Mouse (Mus musculus): ENCODE measurements around the gene H2al1c.
"Not testable (repeated sequence)": the region's sequence is repeated elsewhere in the genome, so short reads cannot be mapped to it uniquely, and the experiment has no call there.

Gene H2al1c

DNA sequence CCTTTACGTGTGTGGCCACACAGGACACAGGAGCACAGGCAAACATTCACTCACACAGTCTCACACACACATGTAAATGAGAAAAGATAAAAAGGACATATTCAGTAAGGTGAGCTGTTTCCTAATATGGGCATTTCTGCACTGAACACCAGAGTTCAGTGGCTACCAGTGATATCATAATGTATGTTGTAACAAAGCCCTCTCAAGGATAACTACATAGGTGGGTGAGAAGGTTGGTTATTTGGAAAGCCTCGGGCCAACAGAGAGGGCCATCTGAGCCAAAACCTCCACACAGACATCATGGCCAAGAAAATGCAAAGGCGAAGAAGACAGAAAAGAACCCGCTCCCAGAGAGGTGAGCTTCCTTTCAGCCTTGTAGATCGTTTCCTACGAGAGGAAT, at the start of gene H2al1c:
Gene H2al1c (plus strand): TSS at position 301 of the 400 bp plus-strand sequence.
- not testable (repeated sequence) for DNase-seq (ENCODE audit: low spot score)

GRCm38 (mm10) chrX:11264918-11265317, 40.5 kb upstream of the H2al1c start:
- DNase-seq (ENCODE audit: low spot score), result no peak

DNA sequence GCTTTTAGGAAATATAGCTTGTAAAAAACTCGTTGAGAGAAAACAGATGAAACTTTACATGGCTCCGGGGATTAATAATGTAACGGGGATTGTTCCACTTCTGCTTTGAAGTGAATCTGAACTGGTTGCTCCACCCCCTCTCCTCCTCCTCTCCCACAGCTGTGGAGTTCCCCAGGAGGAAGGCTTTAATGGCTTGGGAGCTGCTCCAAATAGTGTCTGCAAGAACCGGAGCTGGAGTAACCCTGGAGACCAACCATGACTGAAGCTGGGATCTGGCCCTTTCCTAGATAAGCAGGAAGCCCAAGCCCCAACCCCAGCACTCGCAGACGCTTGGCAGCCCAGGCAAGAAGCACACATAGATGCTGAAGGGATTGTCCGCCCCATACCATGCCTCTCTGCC, 37.7 kb upstream of the H2al1c start:
- peak; percentile 24 for DNase-seq (ENCODE audit: low spot score)

GRCm38 (mm10) chrX:11269074-11269473, 36.4 kb upstream of the H2al1c start:
- no peak for DNase-seq (ENCODE audit: low spot score)

DNA sequence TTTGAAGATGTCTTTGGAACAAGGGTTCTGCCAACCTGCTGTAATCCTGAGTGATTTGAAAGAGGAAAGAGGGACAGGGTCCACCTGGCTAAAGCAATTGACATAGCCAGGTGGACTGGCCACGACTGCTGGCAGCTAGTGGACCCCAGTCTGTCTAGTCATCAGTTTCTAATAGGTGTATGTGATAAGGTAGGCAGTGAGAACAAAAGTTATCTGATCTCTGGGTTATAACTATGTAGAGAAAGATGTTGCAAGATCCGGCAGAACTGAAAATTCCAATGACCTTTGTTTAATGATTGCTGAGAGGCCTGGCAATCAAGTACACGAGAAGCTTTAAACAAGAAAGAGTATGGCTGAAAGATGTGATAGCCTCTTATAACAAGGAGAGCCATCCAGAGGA, 32.3 kb upstream of the H2al1c start:
- no peak for DNase-seq (ENCODE audit: low spot score)

GRCm38 (mm10) chrX:11277083-11277482, 28.4 kb upstream of the H2al1c start:
- peak; percentile 4 for DNase-seq (ENCODE audit: low spot score)

DNA sequence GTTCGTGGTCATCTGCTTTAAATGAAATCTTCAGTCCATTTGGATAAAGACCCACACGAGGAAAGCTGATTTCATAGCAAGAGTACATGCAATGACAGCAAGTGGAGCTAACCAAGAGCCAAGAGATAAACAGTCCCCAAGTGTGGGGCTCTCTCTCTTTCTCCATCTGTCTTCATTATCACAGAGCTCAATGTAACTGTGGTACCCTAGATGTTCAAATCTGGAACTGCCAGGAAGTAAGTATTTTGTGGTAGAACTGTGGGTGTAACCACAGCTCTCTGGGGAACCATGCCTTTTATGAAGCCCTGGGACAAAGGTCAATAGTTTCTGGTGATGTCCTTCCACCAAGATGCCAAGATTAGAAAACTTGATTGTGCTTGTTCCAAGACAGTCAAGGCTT, 24.7 kb upstream of the H2al1c start:
- DNase-seq (ENCODE audit: low spot score), result no peak

DNA sequence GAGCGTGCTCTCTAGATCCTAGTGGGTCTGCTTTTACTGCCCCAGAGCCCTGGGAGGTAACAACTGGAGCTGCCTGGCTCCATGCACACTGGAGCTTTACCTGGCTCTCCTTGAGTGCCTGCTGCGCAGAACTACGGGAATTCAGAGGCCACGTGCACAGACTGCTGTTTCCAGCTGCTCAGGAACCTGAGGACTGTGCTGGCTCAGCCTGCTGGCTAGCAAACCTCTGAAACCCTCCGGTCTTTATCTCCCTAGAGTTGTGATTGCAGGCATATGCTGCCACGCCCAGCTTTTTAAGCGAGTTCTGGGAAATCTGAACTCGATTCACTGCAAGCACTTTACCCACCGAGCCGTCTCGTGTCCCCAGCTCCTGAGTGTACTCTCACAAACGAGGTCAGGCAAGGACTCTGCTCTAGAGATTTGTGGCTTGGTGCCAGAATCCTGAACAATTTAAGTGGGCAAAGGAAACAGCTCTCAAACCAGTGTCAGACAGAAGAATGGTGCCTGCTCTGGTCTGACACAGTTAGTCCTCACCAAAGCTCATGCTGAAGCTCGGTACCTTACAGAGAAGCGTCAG, 17.1 kb upstream of the H2al1c start:
- DNase-seq (ENCODE audit: low spot score), result no peak

DNA sequence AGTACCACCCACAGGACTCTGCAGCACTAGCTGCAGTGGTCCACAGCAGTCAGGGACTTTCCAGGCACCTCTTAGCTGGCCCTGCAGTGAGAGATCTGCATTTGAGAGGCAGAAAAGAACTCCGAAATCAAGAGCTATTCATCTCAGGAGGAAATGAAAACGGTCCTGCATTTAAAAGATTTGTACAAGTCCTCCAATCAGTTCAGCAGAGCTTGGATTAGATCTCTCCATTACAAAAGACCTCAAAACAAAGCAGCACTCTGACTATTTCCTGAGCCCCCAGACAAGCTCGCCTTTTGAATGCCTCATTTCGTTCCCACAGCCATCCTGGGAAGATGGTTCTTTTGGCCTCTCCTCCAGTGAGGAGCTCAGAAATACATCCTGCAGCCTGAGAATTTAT, 16.2 kb upstream of the H2al1c start:
- no peak for DNase-seq (ENCODE audit: low spot score)

GRCm38 (mm10) chrX:11298957-11299356, 6.5 kb upstream of the H2al1c start, which contains the start of gene H2al1a:
Gene H2al1a (plus strand): TSS chrX:11299257.
- not testable (repeated sequence) for DNase-seq (ENCODE audit: low spot score)

DNA sequence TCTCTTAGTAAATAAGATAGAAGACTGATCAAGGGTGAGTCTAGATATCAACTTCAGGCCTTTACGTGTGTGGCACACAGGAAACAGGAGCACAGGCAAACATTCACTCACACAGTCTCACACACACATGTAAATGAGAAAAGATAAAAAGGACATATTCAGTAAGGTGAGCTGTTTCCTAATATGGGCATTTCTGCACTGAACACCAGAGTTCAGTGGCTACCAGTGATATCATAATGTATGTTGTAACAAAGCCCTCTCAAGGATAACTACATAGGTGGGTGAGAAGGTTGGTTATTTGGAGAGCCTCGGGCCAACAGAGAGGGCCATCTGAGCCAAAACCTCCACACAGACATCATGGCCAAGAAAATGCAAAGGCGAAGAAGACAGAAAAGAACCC, 3.3 kb upstream of the H2al1c start, which contains the start of gene H2al1b:
Gene H2al1b (plus strand): TSS at position 301 of the 400 bp plus-strand sequence.
- DNase-seq (ENCODE audit: low spot score), result not testable (repeated sequence)

- DNase-seq (ENCODE audit: low spot score), result not testable (repeated sequence)
These were observed 3.1 kb downstream of the H2al1c start, which contains the start of gene H2al1d for GRCm38 (mm10) chrX:11308524-11308923. Gene H2al1d (plus strand): TSS chrX:11308824.

GRCm38 (mm10) chrX:11311634-11312033, 6.2 kb downstream of the H2al1c start, which contains the start of gene H2al1e:
Gene H2al1e (plus strand): TSS chrX:11311934.
- not testable (repeated sequence) for DNase-seq (ENCODE audit: low spot score)

- DNase-seq (ENCODE audit: low spot score), result not testable (repeated sequence)
These were observed 9.4 kb downstream of the H2al1c start, which contains the start of gene H2al1f for GRCm38 (mm10) chrX:11314858-11315257. Gene H2al1f (plus strand): TSS chrX:11315158.

DNA sequence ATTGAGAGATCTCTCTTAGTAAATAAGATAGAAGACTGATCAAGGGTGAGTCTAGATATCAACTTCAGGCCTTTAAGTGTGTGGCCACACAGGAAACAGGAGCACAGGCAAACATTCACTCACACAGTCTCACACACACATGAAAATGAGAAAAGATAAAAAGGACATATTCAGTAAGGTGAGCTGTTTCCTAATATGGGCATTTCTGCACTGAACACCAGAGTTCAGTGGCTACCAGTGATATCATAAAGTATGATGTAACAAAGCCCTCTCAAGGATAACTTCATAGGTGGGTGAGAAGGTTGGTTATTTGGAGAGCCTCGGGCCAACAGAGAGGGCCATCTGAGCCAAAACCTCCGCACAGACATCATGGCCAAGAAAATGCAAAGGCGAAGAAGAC, 12.5 kb downstream of the H2al1c start, which contains the start of gene H2al1g:
Gene H2al1g (plus strand): TSS at position 301 of the 400 bp plus-strand sequence.
- DNase-seq (ENCODE audit: low spot score), result not testable (repeated sequence)

GRCm38 (mm10) chrX:11321192-11321591, 15.7 kb downstream of the H2al1c start, which contains the start of gene H2al1h:
Gene H2al1h (plus strand): TSS chrX:11321492.
- not testable (repeated sequence) for DNase-seq (ENCODE audit: low spot score)

- DNase-seq (ENCODE audit: low spot score), result not testable (repeated sequence)
These were observed 18.9 kb downstream of the H2al1c start, which contains the start of gene H2al1i for GRCm38 (mm10) chrX:11324359-11324758. Gene H2al1i (plus strand): TSS chrX:11324659.

- DNase-seq (ENCODE audit: low spot score), result not testable (repeated sequence)
These were observed 22.1 kb downstream of the H2al1c start, which contains the start of gene H2al1j for GRCm38 (mm10) chrX:11327522-11327921. Gene H2al1j (plus strand): TSS chrX:11327822.

DNA sequence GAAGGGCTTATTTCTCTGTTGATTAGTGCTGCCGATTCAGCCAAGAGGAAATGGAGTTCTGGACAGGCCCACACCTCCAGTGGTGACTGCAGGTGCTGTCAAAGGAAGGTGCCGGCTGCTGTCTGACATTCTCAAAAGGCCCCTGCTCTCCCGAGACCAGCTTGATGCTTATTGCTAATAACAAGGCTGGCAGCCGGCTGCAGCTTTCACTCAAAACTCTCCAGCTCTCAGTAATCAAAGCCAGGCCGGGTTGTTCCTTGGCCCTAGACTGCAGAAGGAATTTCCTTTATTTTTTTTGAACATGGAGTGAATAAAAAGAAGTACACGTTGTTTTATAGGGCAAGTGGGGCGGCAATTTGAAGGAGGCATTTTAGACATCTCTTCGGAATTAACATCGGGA, 40.3 kb downstream of the H2al1c start:
- DNase-seq (ENCODE audit: low spot score), result no peak

GRCm38 (mm10) chrX:11346756-11347155, 41.3 kb downstream of the H2al1c start:
- peak; percentile 4 for DNase-seq (ENCODE audit: low spot score)

Data from testis, postnatal 14 days (tissue).